Mouse (Mus musculus): ENCODE measurements at regions not wholly inside any gene's neighbourhood (a gene's known extent, or its start where the extent isn't known, plus 50 kb on each side); places are given as distances from the start of the nearest gene placed in this dataset.

DNA sequence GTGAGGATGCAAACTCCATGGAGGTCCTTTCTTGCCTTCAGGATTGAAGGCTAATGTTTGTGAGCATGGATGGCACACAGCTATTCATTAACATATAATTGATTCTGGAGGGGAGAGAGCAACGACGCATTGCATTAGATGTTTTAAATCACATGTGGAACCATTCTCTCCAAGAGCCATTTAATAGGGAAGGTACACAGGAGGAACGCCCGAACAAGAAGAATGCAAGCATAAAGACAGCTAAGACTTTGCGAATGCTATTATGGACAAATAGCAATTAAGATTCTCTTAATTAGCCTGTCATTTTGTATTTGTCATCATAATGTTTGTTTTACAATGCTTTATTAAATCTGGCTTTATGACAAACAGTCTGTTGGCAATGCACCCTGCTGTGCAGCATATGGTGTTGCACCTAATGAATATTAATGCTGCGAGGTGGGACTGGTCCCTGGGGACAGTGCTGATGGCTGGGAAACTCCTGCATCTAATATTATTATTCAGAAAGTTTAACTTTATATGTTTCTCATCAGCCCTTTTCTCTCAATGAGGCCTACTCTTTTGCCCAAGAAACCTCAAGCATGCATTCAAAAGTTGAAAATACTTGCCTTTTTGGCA is 497.5 kb downstream of the Pros1 start:
- DNase-seq, result peak; percentile 70 to 80

DNA sequence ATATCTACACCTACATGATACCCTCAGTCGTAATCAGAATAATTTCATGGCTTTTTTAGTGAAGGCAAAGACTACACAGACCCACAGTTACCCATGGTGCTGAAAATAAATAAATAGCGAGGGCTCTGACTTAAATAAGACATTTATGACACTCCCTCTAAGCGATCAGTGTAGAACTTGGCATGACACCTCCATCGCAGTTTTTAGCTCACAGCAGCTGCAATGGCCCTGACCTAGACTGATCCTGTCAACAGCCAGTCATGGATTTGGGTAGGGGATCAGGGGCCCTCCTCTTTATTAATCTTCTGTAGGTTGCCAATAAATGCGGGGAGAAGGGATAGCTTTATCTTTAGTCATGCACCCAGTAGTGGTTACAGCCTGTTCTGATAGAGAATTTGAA is 494.1 kb downstream of the Epha3 start:
- DNase-seq, result no peak

DNA sequence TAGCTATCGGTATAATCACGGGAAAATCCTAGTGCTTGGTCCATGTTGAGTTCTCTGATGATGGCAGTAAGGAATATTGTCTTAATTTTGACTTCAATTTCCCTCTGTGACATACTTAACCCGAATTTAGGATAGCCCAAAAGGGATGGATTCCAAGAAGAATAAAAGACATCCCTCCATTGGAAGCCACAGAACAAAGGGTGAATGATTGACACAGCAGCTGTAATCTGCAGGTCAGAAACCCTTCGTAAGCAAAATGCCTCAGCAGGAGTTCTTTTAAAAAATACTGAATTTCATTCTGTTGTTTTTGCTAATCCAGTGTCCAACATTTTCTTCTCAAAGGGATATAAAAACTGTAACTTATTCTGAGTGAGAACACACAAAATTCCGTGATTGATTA is 492.7 kb downstream of the Epha3 start:
- no peak for DNase-seq

DNA sequence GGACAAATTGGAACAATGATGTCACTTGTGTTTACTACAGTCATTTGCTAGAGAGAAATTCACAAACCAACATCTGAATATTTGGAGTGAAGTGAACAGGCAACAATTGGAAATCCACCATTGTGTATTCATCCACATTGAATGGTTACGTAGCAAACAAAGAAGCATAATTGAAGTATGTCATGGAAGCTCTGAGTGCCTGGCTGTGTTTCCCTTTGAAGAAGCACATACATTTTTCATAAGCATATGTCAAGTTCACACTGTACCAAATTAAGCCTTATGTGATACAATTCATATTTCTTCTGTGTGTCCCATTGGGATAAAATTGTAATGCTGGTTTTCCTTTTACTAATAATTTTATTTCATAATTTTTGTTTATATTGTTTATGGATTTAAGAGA is 459.0 kb downstream of the Epha3 start:
- no peak for DNase-seq

DNA sequence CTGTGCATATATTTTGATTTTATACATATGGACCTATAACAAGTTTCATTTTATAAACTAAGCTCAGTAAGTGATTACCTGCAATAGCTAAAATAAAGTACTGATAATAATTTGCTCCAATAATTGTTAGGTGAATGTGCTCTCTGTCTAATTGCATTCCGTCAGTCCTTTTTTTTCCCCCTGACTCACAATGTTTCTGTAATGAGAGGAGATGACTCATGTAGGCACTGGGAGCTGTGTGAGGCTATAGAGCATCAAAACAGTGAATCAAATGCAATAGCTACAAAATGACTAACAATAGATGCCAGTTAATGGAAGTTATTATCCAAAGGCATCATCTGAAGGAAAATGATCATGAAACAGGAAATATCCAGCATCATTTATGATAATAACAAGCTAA is 451.3 kb downstream of the Epha3 start:
- DNase-seq, result no peak

DNA sequence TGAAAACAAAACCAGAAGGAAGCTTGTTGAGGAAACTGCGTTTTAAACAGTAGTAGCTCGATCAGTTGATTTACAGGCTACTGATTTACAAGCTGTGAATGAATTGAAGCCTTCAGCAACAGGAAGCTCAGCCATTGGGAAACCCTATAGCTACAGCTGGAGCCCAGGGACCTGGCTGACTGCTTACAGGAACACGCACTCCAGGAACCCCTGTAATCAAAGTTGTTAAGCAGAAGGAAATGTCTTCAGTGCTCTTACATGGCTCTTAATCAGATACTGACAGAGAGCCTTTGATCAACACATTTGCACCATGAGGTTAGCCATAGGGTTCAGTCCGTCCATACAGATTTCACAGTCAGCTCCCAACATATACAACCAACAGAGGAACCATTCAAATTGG is 411.7 kb downstream of the Epha3 start:
- DNase-seq, result no peak

DNA sequence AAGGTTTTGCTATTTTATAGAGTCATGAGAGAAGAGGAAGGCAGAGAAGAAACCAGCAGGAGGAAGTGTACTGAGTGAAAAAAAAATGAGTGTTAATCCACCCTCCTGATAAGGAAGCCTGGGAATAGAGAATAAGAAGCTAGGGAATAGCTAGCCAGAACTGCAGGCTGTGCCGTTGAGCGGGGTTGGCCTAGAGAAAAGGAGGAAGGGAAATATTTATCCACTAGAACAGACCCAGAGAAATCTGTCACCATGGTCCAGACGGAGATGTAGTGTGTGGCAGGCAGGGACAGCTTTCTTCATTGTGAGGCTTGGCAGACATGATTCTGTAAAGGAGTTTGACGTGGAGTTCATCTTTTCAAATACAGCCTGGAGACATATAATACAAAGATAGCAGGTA is 397.4 kb downstream of the Epha3 start:
- no peak for DNase-seq

DNA sequence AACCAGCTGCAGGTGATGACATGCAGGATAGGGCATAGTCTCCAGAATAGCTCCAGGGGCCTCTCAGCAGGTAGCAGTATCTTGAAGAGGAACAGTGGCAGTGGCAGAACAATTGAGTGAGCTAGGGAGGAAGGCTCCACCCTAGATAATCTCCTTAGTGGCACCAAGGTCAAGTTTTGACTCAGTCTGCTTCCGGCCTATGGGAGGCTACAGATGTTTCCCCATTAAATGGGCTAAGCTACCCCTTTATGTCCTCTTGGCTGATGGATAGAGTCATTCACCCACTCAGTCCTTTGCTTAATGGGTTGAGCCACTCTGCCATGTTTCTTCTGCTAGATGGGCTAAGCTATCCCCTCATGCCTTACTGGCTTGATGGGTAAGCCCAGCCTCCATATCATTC is 395.1 kb downstream of the Epha3 start:
- no peak for DNase-seq

All from cerebellum, postnatal 10 days (tissue).